Mouse (Mus musculus) kidney, postnatal 0 days (tissue): ENCODE measurements around the gene Gm6904. TPM values are rescaled to one million over a fixed set of nuclear protein-coding genes. Genes with fewer than 3 reads are reported as not detected.

Source experiments
- ATAC-seq: fragments of 200-750 bp; cut with Nextera tagmentation; replicated peaks from 2 replicates; pipeline ENCODE4 v1.8.0; 2017; ENCODE audit warnings: low read depth, moderate number of reproducible peaks, moderate TSS enrichment, moderate library complexity; ENCODE audit not compliant: low FRiP score
- DNase-seq: peaks from one replicate; pipeline ENCODE4 v3.0.0-alpha.2; 2016; ENCODE audit warnings: low spot score
- H3K27ac ChIP-seq: fragments of 300-500 bp; sonication (generic); 2 replicates; pipeline ENCODE4 v1.5.1; 2014; ENCODE audit warnings: mild to moderate bottlenecking
- H3K27me3 ChIP-seq: fragments of 300-500 bp; sonication (generic); 2 replicates; pipeline ENCODE4 v1.6.1; 2014; ENCODE audit warnings: low read length, mixed read lengths; ENCODE audit not compliant: insufficient read depth
- H3K36me3 ChIP-seq: fragments of 300-500 bp; sonication (generic); 2 replicates; pipeline ENCODE4 v1.6.1; 2014; ENCODE audit warnings: low read length, mixed read lengths; ENCODE audit not compliant: insufficient read depth
- H3K4me1 ChIP-seq: fragments of 300-500 bp; sonication (generic); replicated peaks from 2 replicates; pipeline ENCODE4 v1.6.1; 2014; ENCODE audit warnings: antibody characterized with exemption, low read length, mixed read lengths; ENCODE audit not compliant: insufficient read depth
- H3K4me2 ChIP-seq: fragments of 300-500 bp; sonication (generic); 2 replicates; pipeline ENCODE4 v1.6.1; 2014; ENCODE audit warnings: mild to moderate bottlenecking, low read length, moderate library complexity, mixed read lengths
- H3K4me3 ChIP-seq: fragments of 300-500 bp; sonication (generic); replicated peaks from 2 replicates; pipeline ENCODE4 v1.5.1; 2014; ENCODE audit warnings: low read depth, low read length
- H3K9ac ChIP-seq: fragments of 300-500 bp; sonication (generic); 2 replicates; pipeline ENCODE4 v1.6.1; 2014; ENCODE audit warnings: low read depth, low read length
- H3K9me3 ChIP-seq: fragments of 300-500 bp; sonication (generic); replicated peaks from 2 replicates; pipeline ENCODE4 v1.6.1; 2016; ENCODE audit warnings: low read length, inconsistent platforms, mixed read lengths
- CTCF ChIP-seq: IDR thresholded peaks from 2 replicates; pipeline ENCODE4 v1.5.1; 2016; ENCODE audit warnings: antibody characterized with exemption, low read depth, mild to moderate bottlenecking, moderate library complexity
- WGBS: fragments of 180-500 bp; shearing (Covaris S2); extraction: QIAGEN DNeasy Blood & Tissue Kit; methylation state at CpG from one replicate; pipeline ENCODE4 v1.1.7; 2014; 5-methylcytosine and 5-hydroxymethylcytosine counted together
- polyA plus RNA-seq: library from polyadenylated mRNA; unstranded; fragments of >200 nt; fragmentation: Nextera tagmentation; extraction: Ambion mirVana; gene quantifications from 2 replicates; pipeline ENCODE4 v1.2.1, GENCODE M21; 2015

Gm6904 gene
- polyA plus RNA-seq, 1 experiment from 2014 or later: not detected

DNA sequence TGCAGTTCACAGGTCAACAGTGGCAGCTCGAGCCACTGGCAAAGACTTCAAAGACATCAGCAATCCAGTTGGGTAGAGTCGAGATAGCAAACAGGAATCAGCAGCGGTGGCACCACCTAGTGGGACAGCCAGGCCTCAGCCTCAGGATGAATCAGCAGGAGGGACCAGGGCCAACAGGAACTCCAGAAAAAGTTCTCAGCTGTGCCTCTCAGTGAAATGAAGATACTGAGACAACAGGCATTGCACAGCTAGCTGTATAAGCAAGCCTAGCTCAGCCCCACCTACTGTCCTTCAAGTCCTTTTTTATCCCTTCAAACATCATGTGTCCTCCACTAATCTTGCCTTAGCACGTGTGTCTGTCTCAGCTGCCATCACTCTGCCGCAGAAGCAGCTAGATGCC is 28.0 kb downstream of the Gm6904 start:
- H3K27me3 ChIP-seq: no peaks in the 10 kb centered on the region
- no peak overlapping the region for H3K4me3 ChIP-seq
- 69% methylated on average over 5 of the region's 5 CpGs for WGBS
- DNase-seq: peak; percentile 14
- no peaks in the 10 kb centered on the region for H3K4me1 ChIP-seq
- H3K27ac ChIP-seq: no peak overlapping the region
- no peak overlapping the region for H3K9ac ChIP-seq
- H3K36me3 ChIP-seq: peaks cover 71% of the 10 kb centered on the region
- peak; percentile 53 for TF ChIP-seq CTCF
- no peak overlapping the region for H3K4me2 ChIP-seq
- no peak for ATAC-seq
- no peaks in the 10 kb centered on the region for H3K9me3 ChIP-seq

DNA sequence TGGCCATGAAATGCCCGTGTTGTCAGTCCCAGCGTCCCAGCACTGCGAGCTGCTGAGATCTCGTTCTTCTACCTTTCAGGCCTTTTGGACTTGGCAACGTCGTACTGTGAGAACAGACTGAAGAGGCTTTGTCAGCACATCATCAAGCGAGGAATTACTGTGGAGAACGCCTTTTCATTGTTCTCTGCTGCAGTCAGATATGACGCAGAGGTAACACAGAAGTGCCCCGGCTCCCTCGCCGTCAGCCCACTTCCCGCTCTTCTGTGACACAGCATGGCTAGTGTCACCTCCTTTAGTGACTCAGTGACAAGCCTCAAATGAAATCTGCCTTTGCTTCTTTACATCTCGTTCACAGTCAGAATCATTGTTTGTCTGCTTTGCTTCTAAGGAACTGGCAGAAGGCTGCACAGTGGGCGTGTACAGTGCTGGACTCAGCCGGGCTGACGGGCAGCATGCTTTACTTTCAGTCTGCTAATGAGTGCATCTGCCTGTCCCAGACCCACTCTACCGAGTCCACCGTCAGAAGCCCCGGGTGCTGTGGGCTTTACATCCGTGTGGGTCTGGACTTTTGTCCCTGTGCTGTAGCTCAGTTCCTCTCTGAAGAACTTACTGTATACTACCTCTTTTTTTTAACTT is 29.6 kb downstream of the Gm6904 start:
- WGBS: 93% methylated on average over 21 of the region's 21 CpGs
- TF ChIP-seq CTCF: no peak
- Histone ChIP-seq H3K4me1 (no peaks in the 10 kb centered on the region), H3K9me3 (no peaks in the 10 kb centered on the region), H3K27me3 (no peaks in the 10 kb centered on the region), H3K36me3 (peaks cover 76% of the 10 kb centered on the region), H3K4me3 (no peak overlapping the region), H3K4me2 (no peak overlapping the region), H3K9ac (no peak overlapping the region), H3K27ac (no peak overlapping the region)
- ATAC-seq: no peak
- DNase-seq: no peak

DNA sequence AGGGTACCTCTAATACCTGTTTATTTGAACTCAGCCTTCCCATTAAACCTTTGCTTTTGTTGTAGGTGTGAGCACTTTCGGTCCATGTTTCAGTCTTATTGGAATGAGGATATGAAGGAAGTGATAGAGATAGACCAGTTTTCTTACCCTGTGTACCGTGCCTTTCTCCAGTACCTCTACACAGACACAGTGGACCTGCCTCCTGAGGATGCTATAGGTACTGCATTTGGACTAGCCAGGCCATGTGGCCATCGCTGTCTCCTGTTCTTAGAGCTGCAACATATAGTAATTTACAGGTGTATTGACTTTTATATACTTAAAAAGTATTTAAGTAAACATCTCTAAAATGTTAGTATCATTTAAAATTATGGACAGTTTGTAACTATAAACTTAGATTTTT is 30.2 kb downstream of the Gm6904 start:
- no peak for ATAC-seq
- Histone ChIP-seq H3K4me1 (no peaks in the 10 kb centered on the region), H3K9me3 (no peaks in the 10 kb centered on the region), H3K4me2 (no peak overlapping the region), H3K9ac (no peak overlapping the region), H3K27ac (no peak overlapping the region), H3K4me3 (no peak overlapping the region), H3K36me3 (peaks cover 72% of the 10 kb centered on the region), H3K27me3 (no peaks in the 10 kb centered on the region)
- no peak for DNase-seq
- WGBS: 97% methylated on average over 3 of the region's 3 CpGs
- TF ChIP-seq CTCF: peak; percentile 25; the same call in 1 of the 2 replicates

DNA sequence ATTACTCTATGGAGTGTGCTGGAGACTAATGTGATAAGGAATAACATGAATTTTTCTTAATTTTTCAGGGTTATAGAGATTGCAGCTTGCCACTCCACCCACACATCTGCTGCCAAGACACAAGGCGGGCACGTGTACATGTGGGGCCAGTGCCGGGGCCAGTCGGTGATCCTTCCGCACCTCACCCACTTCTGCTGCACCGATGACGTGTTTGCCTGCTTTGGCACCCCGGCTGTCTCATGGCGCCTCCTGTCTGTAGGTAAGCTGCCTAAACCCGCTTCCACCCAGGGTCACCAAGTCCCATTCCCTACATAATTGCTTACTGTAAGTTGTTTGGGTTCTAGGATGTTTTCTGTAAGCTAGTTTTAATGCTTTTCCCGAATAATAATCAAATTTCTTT is 33.8 kb downstream of the Gm6904 start:
- no peak for ATAC-seq
- H3K4me3 ChIP-seq: no peak overlapping the region

DNA sequence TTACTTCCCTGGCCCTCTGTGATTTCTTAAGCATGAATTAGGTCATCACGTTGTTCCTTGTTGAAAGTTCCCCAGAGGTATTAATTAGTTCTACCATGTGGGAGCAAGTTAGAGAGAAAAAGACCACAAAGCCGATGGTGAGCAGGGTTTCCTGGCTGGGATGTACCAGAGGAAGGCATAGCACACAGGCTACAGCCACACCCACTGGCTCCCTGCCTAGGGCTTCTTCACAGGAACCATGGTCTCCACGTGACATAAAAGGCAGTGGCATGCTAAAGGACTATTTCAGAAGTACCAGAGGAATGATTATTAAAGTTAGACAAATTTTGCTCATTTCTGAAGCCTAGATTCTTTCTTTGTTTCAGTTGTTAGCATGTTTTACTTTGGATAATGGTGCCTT is 40.8 kb downstream of the Gm6904 start:
- no peak for TF ChIP-seq CTCF
- Histone ChIP-seq H3K4me3 (no peak overlapping the region), H3K4me2 (no peak overlapping the region), H3K9me3 (no peaks in the 10 kb centered on the region), H3K9ac (no peak overlapping the region), H3K4me1 (no peaks in the 10 kb centered on the region), H3K27ac (no peak overlapping the region), H3K27me3 (no peaks in the 10 kb centered on the region), H3K36me3 (peaks cover 28% of the 10 kb centered on the region)
- no peak for DNase-seq
- no peak for ATAC-seq
- 78% methylated on average over 3 of the region's 3 CpGs for WGBS

More for the DNA sequence above, 33.8 kb downstream of the Gm6904 start:
- TF ChIP-seq CTCF: no peak
- no peak overlapping the region for H3K4me2 ChIP-seq
- H3K36me3 ChIP-seq: peaks cover 64% of the 10 kb centered on the region
- H3K9ac ChIP-seq: no peak overlapping the region
- H3K27me3 ChIP-seq: no peaks in the 10 kb centered on the region
- WGBS: 95% methylated on average over 11 of the region's 11 CpGs
- H3K4me1 ChIP-seq: no peaks in the 10 kb centered on the region
- DNase-seq: no peak
- no peaks in the 10 kb centered on the region for H3K9me3 ChIP-seq
- no peak overlapping the region for H3K27ac ChIP-seq

DNA sequence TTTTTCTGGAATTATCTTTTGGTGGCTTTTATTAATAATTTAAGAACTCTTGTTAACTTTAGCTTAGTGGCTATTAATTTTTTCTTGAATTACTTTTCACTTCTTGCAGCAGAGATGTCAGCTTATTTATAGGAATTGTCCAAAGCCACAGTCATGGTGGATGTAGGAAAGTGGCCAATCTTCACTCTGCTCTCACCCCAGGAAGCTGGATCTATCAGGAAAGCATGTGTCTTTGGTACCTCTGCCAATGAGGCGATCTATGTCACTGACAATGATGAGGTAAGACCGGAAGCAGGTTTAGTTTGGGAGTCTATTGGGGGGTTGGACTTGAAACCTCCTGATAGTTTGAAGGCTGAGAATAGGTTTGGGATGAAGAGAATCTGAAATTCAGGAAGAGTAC is 50.2 kb downstream of the Gm6904 start:
- ATAC-seq: no peak
- 98% methylated on average over 2 of the region's 2 CpGs for WGBS

DNA sequence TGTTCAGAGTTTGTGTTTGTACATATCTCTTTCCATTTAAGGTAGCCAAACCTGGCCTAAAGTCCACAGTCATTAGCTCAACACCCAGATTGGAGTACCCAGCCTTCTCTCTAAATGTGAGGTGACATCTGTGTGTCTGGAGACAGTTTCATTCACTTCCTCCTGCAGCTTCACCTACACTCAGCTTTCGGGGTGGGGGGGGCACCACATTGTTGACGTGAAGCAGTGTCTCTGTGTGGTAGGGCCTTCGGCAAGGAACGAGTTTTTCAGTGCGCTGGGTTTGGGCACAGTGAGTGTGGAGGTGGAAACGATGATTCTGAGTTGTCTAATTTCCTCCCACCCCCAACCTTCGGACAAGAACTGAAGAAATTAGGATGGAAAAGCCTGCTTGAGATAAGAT is 51.0 kb downstream of the Gm6904 start:
- Histone ChIP-seq H3K4me3 (no peak overlapping the region), H3K9ac (no peak overlapping the region), H3K4me2 (no peak overlapping the region), H3K9me3 (no peaks in the 10 kb centered on the region), H3K27me3 (no peaks in the 10 kb centered on the region), H3K4me1 (no peaks in the 10 kb centered on the region), H3K27ac (no peak overlapping the region), H3K36me3 (peaks cover 6% of the 10 kb centered on the region; the same call in 1 of the 2 replicates)
- TF ChIP-seq CTCF: no peak
- WGBS: 75% methylated on average over 7 of the region's 7 CpGs
- DNase-seq (no peak), ATAC-seq (no peak)

More for the DNA sequence above, 50.2 kb downstream of the Gm6904 start:
- no peak overlapping the region for H3K27ac ChIP-seq
- peaks cover 6% of the 10 kb centered on the region; the same call in 1 of the 2 replicates for H3K36me3 ChIP-seq
- no peak for TF ChIP-seq CTCF
- H3K4me2 ChIP-seq: no peak overlapping the region
- H3K9ac ChIP-seq: no peak overlapping the region
- no peaks in the 10 kb centered on the region for H3K4me1 ChIP-seq
- no peaks in the 10 kb centered on the region for H3K9me3 ChIP-seq
- no peak overlapping the region for H3K4me3 ChIP-seq
- no peak for DNase-seq
- H3K27me3 ChIP-seq: no peaks in the 10 kb centered on the region
